10 mouse cellular contexts compared by ENCODE assay signal in the genomic region with DNA sequence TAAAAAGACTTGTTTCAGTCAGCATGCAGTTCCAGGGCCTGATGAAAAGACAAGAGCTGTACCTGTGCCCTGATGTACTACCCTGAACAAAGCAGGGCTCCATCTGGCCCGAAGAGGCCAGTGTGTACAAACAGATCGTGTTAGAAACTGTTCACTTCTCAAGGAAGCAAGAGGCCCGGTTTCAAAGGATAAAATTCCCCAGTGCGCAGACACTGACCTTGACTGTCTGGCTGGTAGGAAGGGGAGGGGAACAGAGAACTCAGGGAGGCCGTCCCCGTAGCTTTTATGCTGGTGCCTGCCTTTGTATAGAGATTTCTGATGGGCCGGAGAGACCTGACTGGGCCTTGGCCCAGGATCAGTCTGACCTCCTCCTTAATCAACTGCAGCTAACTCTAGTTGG.
DNase-seq lines count a peak whose midpoint lies in the region; ATAC-seq and TF ChIP-seq lines count a peak whose summit lies in the region.
"Had no signal": no experiment of that assay in that cellular context is flagged by ENCODE, and none has a peak within 500 bp of the region (broad histone marks: within the 10 kb centered on the region; RNA-seq: fewer than 3 reads in every experiment).

No protein-coding gene starts in this region.

- intact Hi-C loops in left cerebral cortex, postnatal 14 days (cut with DNase I), result no loop called here

- H3K36me3 ChIP-seq in neural tube, embryonic 11.5 days (ENCODE audit: control insufficient read depth, insufficient read depth, low read length), result no peaks in the 10 kb centered on the region
- no peaks in the 10 kb centered on the region for H3K36me3 ChIP-seq in intestine, embryonic 16.5 days (ENCODE audit: control insufficient read depth, insufficient read depth, low read length)
- no peaks in the 10 kb centered on the region for H3K36me3 ChIP-seq in stomach, postnatal 0 days (ENCODE audit: control insufficient read depth, insufficient read depth, low read length)

- DNase-seq in neural tube, embryonic 11.5 days (ENCODE audit: low spot score), result no peak
- no peak for DNase-seq in neural tube, embryonic 10.5 days (ENCODE audit: extremely low spot score, low spot score)
- peak; percentile 63 for DNase-seq in brain, embryonic 14.5 days (ENCODE audit: low read depth)
- DNase-seq in stomach, postnatal 0 days (ENCODE audit: low spot score), result no peak
- DNase-seq in left cerebral cortex, postnatal 14 days (ENCODE audit: low spot score in 2 of 2), result no peak
- DNase-seq in urinary bladder, postnatal 14 days (ENCODE audit: low spot score), result no peak
- DNase-seq: kidney, adult 11 months; thymus, postnatal 36 days had no signal

- no peak for TF ChIP-seq CTCF in brain, embryonic 14.5 days (IDR thresholded peaks at IDR 0.05; ENCODE audit: borderline replicate concordance, extremely low read depth, insufficient read depth, insufficient read length)
- no peak for TF ChIP-seq CTCF in stomach, postnatal 0 days (IDR thresholded peaks at IDR 0.05; ENCODE audit: low read depth)

- 0 out of 2 replicates have a peak overlapping the region, but pooled peaks have one; percentile 5 for H3K9ac ChIP-seq in neural tube, embryonic 11.5 days (ENCODE audit: low read length)
- H3K9ac ChIP-seq in intestine, embryonic 16.5 days (ENCODE audit: low read depth, low read length), result no peak overlapping the region
- H3K9ac ChIP-seq in stomach, postnatal 0 days (ENCODE audit: low read length), result no peak overlapping the region

- H3K27me3 ChIP-seq in neural tube, embryonic 11.5 days (ENCODE audit: control insufficient read depth, insufficient read depth, low read length), result no peaks in the 10 kb centered on the region
- H3K27me3 ChIP-seq in intestine, embryonic 16.5 days (replicated peaks; ENCODE audit: control insufficient read depth, insufficient read depth, low read length), result no peaks in the 10 kb centered on the region
- H3K27me3 ChIP-seq in stomach, postnatal 0 days (ENCODE audit: control insufficient read depth, insufficient read depth, low read length), result no peaks in the 10 kb centered on the region

- TF ChIP-seq POLR2A in brain, embryonic 14.5 days (IDR thresholded peaks at IDR 0.05; ENCODE audit: borderline replicate concordance, extremely low read depth, insufficient read depth, insufficient read length, poor library complexity, severe bottlenecking), result no peak

- H3K4me1 ChIP-seq in neural tube, embryonic 11.5 days (ENCODE audit: control insufficient read depth, insufficient read depth, low read length), result peaks cover 49% of the 10 kb centered on the region
- peaks cover 66% of the 10 kb centered on the region for H3K4me1 ChIP-seq in intestine, embryonic 16.5 days (ENCODE audit: control insufficient read depth, insufficient read depth, low read length)
- peaks cover 10% of the 10 kb centered on the region; the same call in 1 of the 2 replicates for H3K4me1 ChIP-seq in stomach, postnatal 0 days (replicated peaks; ENCODE audit: control insufficient read depth, insufficient read depth)

- peak overlapping the region; percentile 69 for H3K27ac ChIP-seq in neural tube, embryonic 11.5 days (ENCODE audit: low read depth, low read length)
- H3K27ac ChIP-seq in intestine, embryonic 16.5 days (ENCODE audit: low read length), result peak overlapping the region; percentile 72
- H3K27ac ChIP-seq in stomach, postnatal 0 days (replicated peaks), result peak overlapping the region; percentile 25; the same call in 1 of the 2 replicates
- H3K27ac ChIP-seq: limb, embryonic 10.5 days had no signal

- H3K4me2 ChIP-seq in neural tube, embryonic 11.5 days (ENCODE audit: low read depth), result no peak overlapping the region
- H3K4me2 ChIP-seq in intestine, embryonic 16.5 days (ENCODE audit: low read depth, low read length), result no peak overlapping the region
- H3K4me2 ChIP-seq in stomach, postnatal 0 days (replicated peaks; ENCODE audit: low read depth), result no peak overlapping the region

- 47% methylated on average over 7 of the region's 7 CpGs for WGBS in neural tube, embryonic 11.5 days
- 21% methylated on average over 7 of the region's 7 CpGs for WGBS in intestine, embryonic 16.5 days
- WGBS in stomach, postnatal 0 days, result 27% methylated on average over 7 of the region's 7 CpGs

- H3K9me3 ChIP-seq in neural tube, embryonic 11.5 days (ENCODE audit: control insufficient read depth, low read length), result no peaks in the 10 kb centered on the region
- no peaks in the 10 kb centered on the region for H3K9me3 ChIP-seq in intestine, embryonic 16.5 days (ENCODE audit: control insufficient read depth, low read length)
- no peaks in the 10 kb centered on the region for H3K9me3 ChIP-seq in stomach, postnatal 0 days (ENCODE audit: control insufficient read depth, low read length)
- H3K9me3 ChIP-seq: limb, embryonic 10.5 days had no signal

- no peak overlapping the region for H3K4me3 ChIP-seq in neural tube, embryonic 11.5 days (ENCODE audit: low read depth, low read length)
- no peak overlapping the region for H3K4me3 ChIP-seq in intestine, embryonic 16.5 days (ENCODE audit: low read length)
- no peak overlapping the region for H3K4me3 ChIP-seq in stomach, postnatal 0 days (ENCODE audit: low read depth, low read length)
- H3K4me3 ChIP-seq: limb, embryonic 10.5 days had no signal

- no peak for ATAC-seq in neural tube, embryonic 11.5 days (ENCODE audit: insufficient read depth, low FRiP score, low TSS enrichment)
- peak; percentile 39; the same call in 1 of the 2 replicates for ATAC-seq in intestine, embryonic 16.5 days
- no peak for ATAC-seq in stomach, postnatal 0 days (ENCODE audit: low FRiP score, low TSS enrichment)

- TF ChIP-seq EP300 in stomach, postnatal 0 days (optimal IDR thresholded peaks at IDR 0.05), result no peak
